Mouse (Mus musculus) Patski (cell line): ENCODE measurements at regions not wholly inside any gene's neighbourhood (a gene's known extent, or its start where the extent isn't known, plus 50 kb on each side); places are given as distances from the start of the nearest gene placed in this dataset.
A peak's percentile ranks its signal among the peaks of the same experiment; 100 is the strongest.

ENCODE experiments used
- ATAC-seq: fragments of 100-300 bp; one replicate; pipeline ENCODE4 v1.8.0; 2021
- CTCF ChIA-PET: fragments of 350-600 bp; sonication (Branson Sonifier 250); formaldehyde crosslinking; loops from one replicate; lab custom pipeline; 2022; ENCODE audit warnings: inconsistent platforms; lab: Charles Lee
- POLR2A ChIA-PET: fragments of 350-600 bp; sonication (Branson Sonifier 250); formaldehyde crosslinking; loops from one replicate; lab custom pipeline; 2022; ENCODE audit warnings: antibody characterized with exemption, inconsistent platforms; lab: Charles Lee
- DNase-seq: peaks from one replicate; pipeline ENCODE4 v3.0.0-alpha.2; 2011; ENCODE audit warnings: low read depth, low spot score
- H3K27me3 ChIP-seq: fragments of 371-371 bp; one replicate; pipeline ENCODE4 v1.5.1; 2021
- CTCF ChIP-seq: fragments of 100-300 bp; IDR thresholded peaks from one replicate; pipeline ENCODE4 v1.5.1; 2021
- in situ Hi-C: fragments of 300-500 bp; cut with MboI; formaldehyde crosslinking; loops from 3 replicates; pipeline ENCODE4 v1.11.1; 2018; ENCODE audit warnings: low pct_unique_long_range_greater_than_20kb, mixed read lengths

- POLR2A ChIA-PET = interaction anchor here (1.2 kb wide), 1 partner anchor 8 kb away, joined by 4 read pairs; no protein-coding TSS in a partner anchor
- ATAC-seq = no peak
- TF ChIP-seq CTCF = no peak
- in situ Hi-C loops = no loop called here
- H3K27me3 ChIP-seq = peaks cover 5% of the 10 kb centered on the region
- CTCF ChIA-PET = interaction anchor here (0.5 to 1.1 kb wide), 2 partner anchors 10 to 13 kb away, joined by 3 to 4 read pairs; no protein-coding TSS in a partner anchor
- DNase-seq = no peak
Observed at GRCm38 (mm10) chr2:38420498-38420897, 81.4 kb downstream of the Lhx2 start.

- DNase-seq (no peak), ATAC-seq (no peak)
- in situ Hi-C loops = no loop called here
- CTCF ChIA-PET = no interaction called here
- TF ChIP-seq CTCF = no peak
- peaks cover 5% of the 10 kb centered on the region for H3K27me3 ChIP-seq
- POLR2A ChIA-PET = no interaction called here
Observed at GRCm38 (mm10) chr2:38422406-38422805, 83.3 kb downstream of the Lhx2 start.

DNA sequence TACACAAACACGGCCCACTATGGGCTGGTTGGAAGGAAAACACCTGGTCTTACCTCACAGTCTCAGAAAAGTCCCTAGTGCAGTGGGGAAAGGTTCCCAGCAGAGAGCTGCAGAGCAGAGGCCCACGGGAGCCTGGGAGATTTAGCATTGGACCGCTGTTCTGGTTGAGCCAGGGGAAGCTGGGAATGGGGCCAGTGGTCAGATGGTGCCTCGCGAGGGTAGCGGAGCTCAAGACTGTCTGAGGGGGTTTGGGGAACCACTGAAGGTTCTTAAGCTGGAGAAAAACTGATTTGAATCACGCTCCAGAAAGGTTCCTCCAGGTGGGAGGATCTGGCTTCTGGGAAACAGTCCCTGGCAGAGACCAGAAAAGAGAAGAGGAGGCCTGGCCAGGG, 84.8 kb downstream of the Lhx2 start:
- POLR2A ChIA-PET = no interaction called here
- ATAC-seq (no peak), DNase-seq (no peak)
- no peak for TF ChIP-seq CTCF
- CTCF ChIA-PET = no interaction called here
- peaks cover 5% of the 10 kb centered on the region for H3K27me3 ChIP-seq
- in situ Hi-C loops = no loop called here

DNA sequence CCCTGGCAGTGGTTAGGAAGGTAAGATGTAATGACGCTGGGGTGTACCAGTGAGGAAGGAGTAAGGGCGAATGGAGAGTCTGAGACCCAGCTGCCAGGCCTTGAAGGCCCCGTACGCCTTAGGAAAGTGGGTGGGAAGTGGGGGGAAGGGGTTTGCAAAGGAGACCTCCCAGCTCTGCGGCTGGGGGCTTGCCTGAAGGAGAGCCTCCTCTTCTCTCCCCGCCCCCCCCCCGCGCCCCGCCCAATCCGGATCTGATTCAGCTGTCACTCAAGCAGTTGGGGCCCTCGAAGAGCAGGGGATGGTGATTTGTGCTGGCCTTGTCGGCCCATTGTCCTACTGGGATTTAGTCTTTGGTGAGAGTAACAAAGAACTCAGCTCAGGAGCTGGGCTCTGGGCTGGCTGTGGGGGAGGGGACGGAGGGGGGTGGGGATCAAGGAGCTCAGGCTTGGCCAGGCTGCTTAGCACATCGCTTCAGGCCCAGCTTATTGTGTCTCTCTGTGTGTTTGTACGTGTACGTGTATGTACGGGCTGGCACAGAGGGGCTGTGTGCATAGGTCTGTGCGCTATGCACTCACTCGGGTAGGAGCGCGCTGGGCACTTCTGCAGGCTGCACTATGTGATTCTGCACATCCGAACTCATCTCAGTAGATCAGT, 85.3 kb downstream of the Lhx2 start:
- ATAC-seq (no peak), DNase-seq (no peak)
- peaks cover 5% of the 10 kb centered on the region for H3K27me3 ChIP-seq
- POLR2A ChIA-PET = no interaction called here
- CTCF ChIA-PET = no interaction called here
- in situ Hi-C loops = no loop called here
- no peak for TF ChIP-seq CTCF

DNA sequence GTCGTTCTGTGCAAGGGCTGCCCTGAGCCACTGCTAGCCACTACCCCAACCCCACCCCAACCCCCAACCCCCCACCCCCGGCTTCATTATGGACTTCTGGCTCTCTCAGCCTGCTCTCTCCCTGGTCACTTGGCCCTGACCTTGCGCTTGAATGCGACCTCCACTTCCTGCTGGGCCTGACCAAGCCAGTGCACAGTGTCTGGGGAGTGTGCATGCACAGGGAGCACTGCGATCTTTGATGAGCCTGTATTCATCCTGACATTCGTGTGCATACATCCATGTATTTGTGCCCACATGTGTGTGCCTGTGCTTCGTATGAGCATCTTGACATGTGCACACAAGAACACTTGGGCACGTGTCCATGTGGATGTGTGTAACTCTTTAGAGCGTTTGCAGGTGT, 85.9 kb downstream of the Lhx2 start:
- in situ Hi-C loops = loop anchor here (5.0 kb wide), 1 partner anchor 167 kb away; no protein-coding TSS in a partner anchor
- peaks cover 3% of the 10 kb centered on the region for H3K27me3 ChIP-seq
- ATAC-seq (no peak), DNase-seq (no peak)
- POLR2A ChIA-PET = no interaction called here
- TF ChIP-seq CTCF = no peak
- CTCF ChIA-PET = interaction anchor here (0.7 kb wide), 1 partner anchor 16 kb away, joined by 3 read pairs; no protein-coding TSS in a partner anchor

GRCm38 (mm10) chr2:38429752-38430378, 81.6 kb upstream of the Nek6 start:
- no peaks in the 10 kb centered on the region for H3K27me3 ChIP-seq
- ATAC-seq (no peak), DNase-seq (peak; percentile 64)
- ChIA-PET CTCF (interaction anchor here (0.6 to 2.8 kb wide), 18 partner anchors 9 to 504 kb away, joined by 3 to 8 read pairs (median 4); no protein-coding TSS in a partner anchor), POLR2A (no interaction called here)
- in situ Hi-C loops = loop anchor here (5.0 kb wide), 1 partner anchor 162 kb away; no protein-coding TSS in a partner anchor
- TF ChIP-seq CTCF = peak; percentile 98

DNA sequence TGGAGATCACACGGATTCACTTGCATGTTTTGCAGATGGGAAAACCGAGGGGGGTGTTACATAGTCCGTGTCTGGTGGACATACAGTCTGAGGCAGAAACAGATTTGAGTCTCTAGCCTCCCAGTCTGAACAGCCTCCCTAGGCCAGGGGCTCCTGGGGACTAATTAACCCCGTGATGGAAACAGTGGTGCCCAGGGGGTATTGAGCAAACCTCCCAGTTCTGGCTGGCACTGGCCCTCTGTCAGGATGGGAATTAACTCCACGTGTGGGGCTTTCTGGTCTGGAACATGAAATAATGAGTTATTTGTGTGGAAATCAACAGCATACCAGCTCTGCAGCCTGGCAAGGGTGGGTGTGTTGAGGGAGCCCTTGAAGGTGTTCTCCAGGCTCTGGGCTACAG, 79.9 kb upstream of the Nek6 start:
- ChIA-PET CTCF (interaction anchor here (1.0 to 2.2 kb wide), 7 partner anchors 20 to 190 kb away, joined by 3 to 8 read pairs (median 3); no protein-coding TSS in a partner anchor), POLR2A (interaction anchor here (1.5 kb wide), 1 partner anchor 113 kb away, joined by 3 read pairs; no protein-coding TSS in a partner anchor)
- DNase-seq (peak; percentile 79), ATAC-seq (peak; percentile 51)
- no peak for TF ChIP-seq CTCF
- no peaks in the 10 kb centered on the region for H3K27me3 ChIP-seq
- in situ Hi-C loops = no loop called here

- in situ Hi-C loops = no loop called here
- DNase-seq (no peak), ATAC-seq (no peak)
- ChIA-PET CTCF (interaction anchor here (0.7 to 2.2 kb wide), 8 partner anchors 14 to 191 kb away, joined by 3 to 16 read pairs (median 4); no protein-coding TSS in a partner anchor), POLR2A (no interaction called here)
- no peaks in the 10 kb centered on the region for H3K27me3 ChIP-seq
- TF ChIP-seq CTCF = peak; percentile 67
Observed at GRCm38 (mm10) chr2:38433736-38434135, 77.7 kb upstream of the Nek6 start.

DNA sequence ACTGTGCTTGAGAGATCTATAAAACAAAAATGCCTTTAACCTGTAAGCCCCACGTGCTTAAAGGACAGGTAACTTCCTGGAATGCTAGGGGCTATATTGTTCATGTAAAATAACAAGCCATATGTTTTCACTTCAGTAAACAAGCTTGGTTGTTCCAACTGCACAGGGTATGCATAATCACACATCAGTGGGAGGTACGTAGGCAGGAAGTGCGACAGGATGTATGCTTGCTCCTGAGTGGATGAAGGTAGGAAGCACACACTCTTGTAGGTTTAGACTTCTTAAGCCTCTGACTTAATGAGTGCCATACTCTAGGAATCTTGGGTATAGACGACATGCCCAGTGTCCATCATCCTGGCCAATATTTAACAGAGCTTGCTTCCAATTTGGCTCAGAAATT, 74.7 kb upstream of the Nek6 start:
- CTCF ChIA-PET = no interaction called here
- no peak for TF ChIP-seq CTCF
- ATAC-seq = no peak
- in situ Hi-C loops = no loop called here
- no peaks in the 10 kb centered on the region for H3K27me3 ChIP-seq
- no peak for DNase-seq
- POLR2A ChIA-PET = no interaction called here

DNA sequence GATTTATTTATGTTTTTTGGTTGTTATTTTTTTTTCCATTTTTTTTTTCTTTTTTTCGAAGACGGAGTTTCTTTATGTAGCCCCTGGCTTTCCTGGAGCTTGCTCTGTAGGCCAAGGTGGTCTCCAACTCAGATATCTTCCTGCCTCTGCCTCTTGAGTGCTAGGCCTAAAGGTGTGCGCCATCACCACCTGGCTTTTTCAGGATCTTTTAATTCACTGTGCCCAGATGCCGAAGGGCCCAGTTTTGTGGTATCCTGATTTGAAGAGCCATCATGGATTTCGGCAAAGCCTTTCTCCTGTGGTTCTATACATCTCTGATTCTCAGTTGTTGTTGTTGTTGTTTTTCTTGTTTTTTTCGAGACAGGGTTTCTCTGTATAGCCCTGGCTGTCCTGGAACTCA, 72.3 kb upstream of the Nek6 start:
- CTCF ChIA-PET = interaction anchor here (1.2 kb wide), 1 partner anchor 9 kb away, joined by 4 read pairs; no protein-coding TSS in a partner anchor
- ATAC-seq (no peak), DNase-seq (no peak)
- POLR2A ChIA-PET = no interaction called here
- in situ Hi-C loops = no loop called here
- H3K27me3 ChIP-seq = no peaks in the 10 kb centered on the region
- TF ChIP-seq CTCF = no peak

DNA sequence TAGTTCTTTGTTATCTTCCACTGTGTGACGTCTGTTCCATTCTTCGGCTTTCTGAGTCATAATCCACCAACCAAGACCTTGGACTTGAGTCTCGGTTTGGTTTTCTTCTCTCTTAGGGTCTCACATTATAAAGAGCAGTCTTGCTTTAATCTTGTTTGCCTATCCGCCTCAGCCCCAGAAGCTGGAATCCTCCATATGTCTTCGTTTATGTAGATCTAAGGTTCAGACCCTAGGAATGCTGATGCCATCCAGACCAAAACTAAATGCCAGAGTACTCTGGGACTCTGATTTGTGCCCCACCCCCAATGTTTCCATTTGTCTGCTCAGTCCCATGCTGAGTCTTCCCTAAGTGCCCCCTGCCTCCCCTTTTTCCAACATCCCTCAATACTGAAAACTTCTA, 71.5 kb upstream of the Nek6 start:
- ChIA-PET POLR2A (interaction anchor here (1.1 kb wide), 1 partner anchor 23 kb away, joined by 3 read pairs; no protein-coding TSS in a partner anchor), CTCF (interaction anchor here (1.3 kb wide), 1 partner anchor 8 kb away, joined by 3 read pairs; no protein-coding TSS in a partner anchor)
- H3K27me3 ChIP-seq = no peaks in the 10 kb centered on the region
- DNase-seq (no peak), ATAC-seq (no peak)
- no peak for TF ChIP-seq CTCF
- in situ Hi-C loops = no loop called here
